Mouse (Mus musculus): ENCODE data around the gene Ptprn2. TPM values are rescaled to one million over a fixed set of nuclear protein-coding genes. Genes with fewer than 3 reads are reported as not detected.

The Ptprn2 gene
- total and polyA plus RNA-seq, 3 experiments: 0.22 TPM; not detected in 2

DNA sequence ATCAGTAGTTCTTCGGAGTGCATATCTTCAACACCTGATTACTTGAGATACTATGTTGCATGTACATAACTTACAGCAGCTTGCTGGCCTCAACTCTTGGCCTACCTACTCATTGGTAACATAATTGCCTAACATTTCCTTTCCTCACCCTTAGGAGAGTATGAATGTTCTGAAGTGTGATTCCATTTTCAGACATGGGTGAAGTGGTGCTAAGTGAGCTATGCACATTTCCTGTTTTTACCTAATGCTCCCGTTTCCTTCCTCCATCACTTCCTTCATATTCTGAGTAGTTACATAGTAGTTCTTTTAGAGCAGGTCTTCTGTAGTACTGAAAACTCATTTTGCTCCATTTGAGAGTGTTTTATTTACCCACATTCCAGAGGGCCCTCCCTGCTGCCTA lies 334.3 kb downstream of the Ptprn2 start:
- Histone ChIP-seq H3K36me3 (replicated peaks) (no peaks in the 10 kb centered on the region), H3K27me3 (ENCODE audit: insufficient read depth, low read length) (no peaks in the 10 kb centered on the region), H3K4me3 (ENCODE audit: low read depth, low read length) (no peak overlapping the region), H3K9me3 (replicated peaks) (peaks cover 34% of the 10 kb centered on the region), H3K4me1 (ENCODE audit: insufficient read depth, low read depth, low read length) (no peaks in the 10 kb centered on the region)
- DNase-seq (ENCODE audit: low spot score): no peak
- TF ChIP-seq GATA1 (IDR thresholded peaks at IDR 0.05; ENCODE audit: borderline replicate concordance, low read length): no peak
- no peak for TF ChIP-seq GATA2 (IDR thresholded peaks at IDR 0.05; ENCODE audit: borderline replicate concordance, low read depth, low read length)
- no peak for ATAC-seq (ENCODE audit: extremely low read depth, insufficient number of reproducible peaks, low FRiP score, poor library complexity, severe bottlenecking)

DNA sequence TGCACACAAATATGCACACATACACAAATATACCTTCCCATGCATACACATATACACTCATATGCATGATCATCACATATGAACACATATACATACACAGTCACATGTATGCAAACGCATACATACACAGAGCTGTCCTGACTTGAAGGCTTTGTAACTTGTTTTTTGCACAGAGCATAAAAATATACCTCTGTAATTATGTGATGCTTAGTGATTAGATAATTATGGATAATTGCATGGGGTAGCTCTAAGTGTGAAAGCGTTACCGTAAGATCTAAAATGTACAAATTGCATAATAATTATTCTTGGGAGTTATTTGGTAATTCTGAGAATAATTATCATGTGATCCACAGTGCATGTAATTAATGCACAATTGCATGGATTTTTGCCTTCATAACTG lies 337.8 kb downstream of the Ptprn2 start:
- no peak for TF ChIP-seq CTCF (IDR thresholded peaks at IDR 0.05; ENCODE audit: low read depth, low read length)
- TF ChIP-seq POLR2AphosphoS5 (IDR thresholded peaks at IDR 0.05; ENCODE audit: insufficient replicate concordance, low read depth, low read length): no peak
- no peak for TF ChIP-seq GATA1 (IDR thresholded peaks at IDR 0.05; ENCODE audit: borderline replicate concordance, low read length)
- no peak for TF ChIP-seq GATA2 (IDR thresholded peaks at IDR 0.05; ENCODE audit: borderline replicate concordance, low read depth, low read length)
- no peak for TF ChIP-seq TAL1 (conservative IDR thresholded peaks at IDR 0.05; ENCODE audit: low read depth, low read length)
- no peaks in the 10 kb centered on the region for H3K36me3 ChIP-seq (replicated peaks)
- H3K4me1 ChIP-seq (ENCODE audit: insufficient read depth, low read depth, low read length): no peaks in the 10 kb centered on the region

GRCm38 (mm10) chr12:116827748-116828147 lies 342.2 kb downstream of the Ptprn2 start:
- no peak for DNase-seq (ENCODE audit: low spot score)
- Histone ChIP-seq H3K9me3 (replicated peaks) (peaks cover 26% of the 10 kb centered on the region), H3K36me3 (replicated peaks) (no peaks in the 10 kb centered on the region), H3K27me3 (ENCODE audit: insufficient read depth, low read length) (no peaks in the 10 kb centered on the region), H3K4me1 (ENCODE audit: insufficient read depth, low read depth, low read length) (no peaks in the 10 kb centered on the region), H3K4me3 (ENCODE audit: low read depth, low read length) (no peak overlapping the region)
- no peak for TF ChIP-seq GATA2 (IDR thresholded peaks at IDR 0.05; ENCODE audit: borderline replicate concordance, low read depth, low read length)
- TF ChIP-seq TAL1 (conservative IDR thresholded peaks at IDR 0.05; ENCODE audit: low read depth, low read length): no peak
- TF ChIP-seq CTCF (IDR thresholded peaks at IDR 0.05; ENCODE audit: low read depth, low read length): no peak
- no peak for TF ChIP-seq POLR2AphosphoS5 (IDR thresholded peaks at IDR 0.05; ENCODE audit: insufficient replicate concordance, low read depth, low read length)
- no peak for TF ChIP-seq GATA1 (IDR thresholded peaks at IDR 0.05; ENCODE audit: borderline replicate concordance, low read length)
- ATAC-seq (ENCODE audit: extremely low read depth, insufficient number of reproducible peaks, low FRiP score, poor library complexity, severe bottlenecking): no peak

More for the DNA sequence above, 337.8 kb downstream of the Ptprn2 start:
- no peak overlapping the region for H3K4me3 ChIP-seq (ENCODE audit: low read depth, low read length)
- no peaks in the 10 kb centered on the region for H3K27me3 ChIP-seq (ENCODE audit: insufficient read depth, low read length)
- DNase-seq (ENCODE audit: low spot score): no peak
- H3K9me3 ChIP-seq (replicated peaks): peaks cover 39% of the 10 kb centered on the region
- no peak for ATAC-seq (ENCODE audit: extremely low read depth, insufficient number of reproducible peaks, low FRiP score, poor library complexity, severe bottlenecking)

DNA sequence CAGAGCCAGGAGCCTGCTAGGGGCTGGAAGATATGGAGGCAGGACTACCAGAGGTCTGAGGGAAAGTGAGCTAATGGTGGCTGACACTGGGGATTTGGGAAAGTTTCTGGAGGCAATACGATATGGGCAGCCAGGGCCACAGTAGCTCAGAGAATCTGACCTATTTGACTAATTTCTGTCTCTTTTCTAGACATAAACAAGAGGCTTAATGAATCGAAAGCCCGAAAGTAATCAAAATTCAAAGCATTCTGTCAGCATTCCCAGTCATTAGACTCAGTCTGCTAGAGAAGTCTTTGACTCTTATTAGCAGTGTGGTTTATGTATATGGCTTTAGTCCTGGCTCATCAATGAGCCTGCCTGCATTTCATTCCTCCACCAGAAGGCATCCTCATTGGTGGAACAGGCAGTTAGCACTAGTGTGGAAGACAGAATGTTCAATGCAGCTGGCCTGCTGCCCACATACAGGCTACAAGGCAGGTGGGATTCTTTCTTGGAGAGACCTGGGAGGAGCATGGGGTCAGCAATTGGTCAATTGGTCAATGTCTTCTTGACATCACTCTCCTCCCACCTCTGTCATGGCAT lies 353.2 kb downstream of the Ptprn2 start:
- no peak for TF ChIP-seq TAL1 (conservative IDR thresholded peaks at IDR 0.05; ENCODE audit: low read depth, low read length)
- TF ChIP-seq GATA2 (IDR thresholded peaks at IDR 0.05; ENCODE audit: borderline replicate concordance, low read depth, low read length): no peak
- no peak for TF ChIP-seq POLR2AphosphoS5 (IDR thresholded peaks at IDR 0.05; ENCODE audit: insufficient replicate concordance, low read depth, low read length)
- TF ChIP-seq CTCF (IDR thresholded peaks at IDR 0.05; ENCODE audit: low read depth, low read length): no peak
- TF ChIP-seq GATA1 (IDR thresholded peaks at IDR 0.05; ENCODE audit: borderline replicate concordance, low read length): no peak
- Histone ChIP-seq H3K36me3 (replicated peaks) (no peaks in the 10 kb centered on the region), H3K9me3 (replicated peaks) (peaks cover 66% of the 10 kb centered on the region), H3K4me3 (ENCODE audit: low read depth, low read length) (no peak overlapping the region), H3K4me1 (ENCODE audit: insufficient read depth, low read depth, low read length) (no peaks in the 10 kb centered on the region), H3K27me3 (ENCODE audit: insufficient read depth, low read length) (no peaks in the 10 kb centered on the region)
- no peak for ATAC-seq (ENCODE audit: extremely low read depth, insufficient number of reproducible peaks, low FRiP score, poor library complexity, severe bottlenecking)
- DNase-seq (ENCODE audit: low spot score): no peak

- no peak for TF ChIP-seq GATA2 (IDR thresholded peaks at IDR 0.05; ENCODE audit: borderline replicate concordance, low read depth, low read length)
- TF ChIP-seq POLR2AphosphoS5 (IDR thresholded peaks at IDR 0.05; ENCODE audit: insufficient replicate concordance, low read depth, low read length): no peak
- no peak for TF ChIP-seq TAL1 (conservative IDR thresholded peaks at IDR 0.05; ENCODE audit: low read depth, low read length)
- no peak for TF ChIP-seq GATA1 (IDR thresholded peaks at IDR 0.05; ENCODE audit: borderline replicate concordance, low read length)
- TF ChIP-seq CTCF (IDR thresholded peaks at IDR 0.05; ENCODE audit: low read depth, low read length): no peak
- H3K27me3 ChIP-seq (ENCODE audit: insufficient read depth, low read length): no peaks in the 10 kb centered on the region
- H3K9me3 ChIP-seq (replicated peaks): peaks cover 59% of the 10 kb centered on the region
- DNase-seq (ENCODE audit: low spot score): no peak
- no peaks in the 10 kb centered on the region for H3K4me1 ChIP-seq (ENCODE audit: insufficient read depth, low read depth, low read length)
- no peak overlapping the region for H3K4me3 ChIP-seq (ENCODE audit: low read depth, low read length)
- ATAC-seq (ENCODE audit: extremely low read depth, insufficient number of reproducible peaks, low FRiP score, poor library complexity, severe bottlenecking): no peak
- no peaks in the 10 kb centered on the region for H3K36me3 ChIP-seq (replicated peaks)
These were observed 357.3 kb downstream of the Ptprn2 start for GRCm38 (mm10) chr12:116842723-116843272.

- Histone ChIP-seq H3K36me3 (replicated peaks) (no peaks in the 10 kb centered on the region), H3K4me1 (ENCODE audit: insufficient read depth, low read depth, low read length) (no peaks in the 10 kb centered on the region), H3K4me3 (ENCODE audit: low read depth, low read length) (no peak overlapping the region), H3K9me3 (replicated peaks) (peaks cover 36% of the 10 kb centered on the region), H3K27me3 (ENCODE audit: insufficient read depth, low read length) (no peaks in the 10 kb centered on the region)
- ATAC-seq (ENCODE audit: extremely low read depth, insufficient number of reproducible peaks, low FRiP score, poor library complexity, severe bottlenecking) (no peak), DNase-seq (ENCODE audit: low spot score) (no peak)
- TF ChIP-seq GATA2 (IDR thresholded peaks at IDR 0.05; ENCODE audit: borderline replicate concordance, low read depth, low read length) (no peak), GATA1 (IDR thresholded peaks at IDR 0.05; ENCODE audit: borderline replicate concordance, low read length) (no peak), POLR2AphosphoS5 (IDR thresholded peaks at IDR 0.05; ENCODE audit: insufficient replicate concordance, low read depth, low read length) (no peak), TAL1 (conservative IDR thresholded peaks at IDR 0.05; ENCODE audit: low read depth, low read length) (no peak), CTCF (IDR thresholded peaks at IDR 0.05; ENCODE audit: low read depth, low read length) (no peak)
These were observed 360.7 kb downstream of the Ptprn2 start for GRCm38 (mm10) chr12:116846220-116846619.
